Mouse (Mus musculus) lung, postnatal 0 days (tissue): ENCODE measurements at regions not wholly inside any gene's neighbourhood (a gene's known extent, or its start where the extent isn't known, plus 50 kb on each side); places are given as distances from the start of the nearest gene placed in this dataset.

ENCODE experiments used
- ATAC-seq: fragments of 200-750 bp; cut with Nextera tagmentation; 2 replicates; pipeline ENCODE4 v1.8.0; 2017; ENCODE audit warnings: moderate library complexity
- DNase-seq: peaks from one replicate; pipeline ENCODE4 v3.0.0-alpha.2; 2016; ENCODE audit warnings: low spot score
- H3K27ac ChIP-seq: fragments of 300-500 bp; sonication (generic); 2 replicates; pipeline ENCODE4 v1.5.1; 2014; ENCODE audit warnings: antibody characterized with exemption, mild to moderate bottlenecking, low read length, mixed read lengths
- H3K27me3 ChIP-seq: fragments of 300-500 bp; sonication (generic); replicated peaks from 2 replicates; pipeline ENCODE4 v1.6.1; 2014; ENCODE audit warnings: low read length, mixed read lengths; ENCODE audit not compliant: insufficient read depth
- H3K36me3 ChIP-seq: fragments of 300-500 bp; sonication (generic); 2 replicates; pipeline ENCODE4 v1.6.1; 2014; ENCODE audit warnings: low read length, mixed read lengths; ENCODE audit not compliant: insufficient read depth
- H3K4me1 ChIP-seq: fragments of 300-500 bp; sonication (generic); 2 replicates; pipeline ENCODE4 v1.6.1; 2014; ENCODE audit warnings: antibody characterized with exemption, low read depth, low read length, mixed read lengths; ENCODE audit not compliant: insufficient read depth
- H3K4me2 ChIP-seq: fragments of 300-500 bp; sonication (generic); replicated peaks from 2 replicates; pipeline ENCODE4 v1.6.1; 2014; ENCODE audit warnings: low read depth, mild to moderate bottlenecking, low read length, moderate library complexity, mixed read lengths
- H3K4me3 ChIP-seq: fragments of 300-500 bp; sonication (generic); 2 replicates; pipeline ENCODE4 v1.5.1; 2014; ENCODE audit warnings: low read depth, low read length
- H3K9ac ChIP-seq: fragments of 300-500 bp; sonication (generic); replicated peaks from 2 replicates; pipeline ENCODE4 v1.6.1; 2014; ENCODE audit warnings: low read depth, mild to moderate bottlenecking
- H3K9me3 ChIP-seq: fragments of 300-500 bp; sonication (generic); 2 replicates; pipeline ENCODE4 v1.6.1; 2016; ENCODE audit warnings: low read length, mixed read lengths
- CTCF ChIP-seq: IDR thresholded peaks from 2 replicates; pipeline ENCODE4 v1.5.1; 2016; ENCODE audit warnings: antibody characterized with exemption, mild to moderate bottlenecking
- EP300 ChIP-seq: IDR thresholded peaks from 2 replicates; pipeline ENCODE4 v1.6.1; 2016; ENCODE audit warnings: antibody characterized with exemption, mild to moderate bottlenecking, control low read depth
- WGBS: fragments of 180-500 bp; shearing (Covaris S2); extraction: QIAGEN DNeasy Blood & Tissue Kit; methylation state at CpG from one replicate; pipeline ENCODE4 v1.1.7; 2014; 5-methylcytosine and 5-hydroxymethylcytosine counted together

DNA sequence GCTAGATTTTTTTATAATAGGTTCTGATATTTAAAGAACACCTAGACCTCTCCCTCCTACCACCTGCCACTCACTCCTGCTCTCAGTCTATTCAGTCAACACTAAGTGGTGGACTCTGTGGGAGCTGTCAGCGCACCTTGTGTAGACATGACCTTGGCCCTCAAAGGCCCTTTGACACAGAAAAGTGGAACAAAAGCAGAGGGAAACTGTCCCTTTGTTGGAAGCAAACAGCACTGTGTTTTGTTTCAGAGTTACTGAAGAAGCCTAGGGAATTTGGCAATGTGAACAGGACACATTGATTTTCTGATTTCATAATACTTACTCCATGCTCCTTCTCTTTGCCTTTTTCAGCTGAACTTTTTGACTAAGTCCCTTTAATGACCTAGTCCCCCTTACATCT is 146.7 kb downstream of the Postn start:
- 50% methylated on average over 1 of the region's 1 CpGs for WGBS
- Histone ChIP-seq H3K9me3 (no peaks in the 10 kb centered on the region), H3K36me3 (no peaks in the 10 kb centered on the region), H3K4me3 (no peak overlapping the region), H3K4me2 (no peak overlapping the region), H3K27me3 (no peaks in the 10 kb centered on the region), H3K9ac (no peak overlapping the region), H3K27ac (no peak overlapping the region), H3K4me1 (no peaks in the 10 kb centered on the region)
- TF ChIP-seq EP300 (no peak), CTCF (no peak)
- no peak for ATAC-seq
- no peak for DNase-seq

GRCm38 (mm10) chr3:54508906-54509305 is 148.0 kb downstream of the Postn start:
- TF ChIP-seq EP300 (no peak), CTCF (no peak)
- Histone ChIP-seq H3K9ac (no peak overlapping the region), H3K4me2 (no peak overlapping the region), H3K9me3 (no peaks in the 10 kb centered on the region), H3K36me3 (no peaks in the 10 kb centered on the region), H3K4me1 (no peaks in the 10 kb centered on the region), H3K27ac (no peak overlapping the region), H3K27me3 (no peaks in the 10 kb centered on the region), H3K4me3 (no peak overlapping the region)
- DNase-seq, result no peak
- ATAC-seq, result no peak
- 63% methylated on average over 5 of the region's 5 CpGs for WGBS

DNA sequence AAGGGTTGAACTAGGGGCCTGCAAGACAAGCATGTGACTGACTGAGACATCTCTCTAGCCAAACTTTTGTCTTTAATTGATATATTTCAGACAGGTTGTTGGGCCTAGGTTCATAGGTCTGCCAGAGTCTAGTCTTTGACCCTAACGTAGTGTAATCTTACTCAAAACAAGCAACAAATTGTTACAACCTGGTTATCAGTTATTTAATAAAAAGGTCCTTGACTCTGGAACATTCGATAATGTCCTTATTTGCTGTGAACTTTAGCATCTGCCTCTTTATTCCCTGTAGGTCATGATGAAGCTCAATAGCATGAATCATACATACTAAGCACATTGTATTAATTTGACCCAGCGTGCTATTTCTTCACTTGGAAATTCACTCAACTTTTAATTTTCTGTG is 156.3 kb downstream of the Postn start:
- H3K4me2 ChIP-seq, result no peak overlapping the region
- 81% methylated on average over 3 of the region's 3 CpGs for WGBS
- ATAC-seq (peak; percentile 17; the same call in 1 of the 2 replicates), DNase-seq (no peak)
- no peak overlapping the region for H3K4me3 ChIP-seq
- no peak overlapping the region for H3K27ac ChIP-seq
- H3K4me1 ChIP-seq, result no peaks in the 10 kb centered on the region
- no peak overlapping the region for H3K9ac ChIP-seq
- no peaks in the 10 kb centered on the region for H3K9me3 ChIP-seq
- no peaks in the 10 kb centered on the region for H3K27me3 ChIP-seq
- H3K36me3 ChIP-seq, result no peaks in the 10 kb centered on the region
- TF ChIP-seq CTCF, result no peak
- TF ChIP-seq EP300, result no peak

- TF ChIP-seq CTCF (no peak), EP300 (no peak)
- Histone ChIP-seq H3K27ac (no peak overlapping the region), H3K4me2 (no peak overlapping the region), H3K9me3 (peaks cover 6% of the 10 kb centered on the region; the same call in 1 of the 2 replicates), H3K9ac (no peak overlapping the region), H3K36me3 (no peaks in the 10 kb centered on the region), H3K4me3 (no peak overlapping the region), H3K27me3 (no peaks in the 10 kb centered on the region), H3K4me1 (no peaks in the 10 kb centered on the region)
- no peak for ATAC-seq
- DNase-seq, result no peak
- WGBS, result 81% methylated on average over 2 of the region's 2 CpGs
Measured at GRCm38 (mm10) chr3:54522716-54523115, 161.8 kb downstream of the Postn start.

- Histone ChIP-seq H3K4me3 (no peak overlapping the region), H3K9me3 (peaks cover 6% of the 10 kb centered on the region; the same call in 1 of the 2 replicates), H3K27me3 (no peaks in the 10 kb centered on the region), H3K4me2 (no peak overlapping the region), H3K27ac (no peak overlapping the region), H3K4me1 (no peaks in the 10 kb centered on the region), H3K36me3 (no peaks in the 10 kb centered on the region), H3K9ac (no peak overlapping the region)
- DNase-seq, result no peak
- TF ChIP-seq EP300 (no peak), CTCF (no peak)
- ATAC-seq, result no peak
- 69% methylated on average over 4 of the region's 4 CpGs for WGBS
Measured at GRCm38 (mm10) chr3:54526618-54527017, 165.7 kb downstream of the Postn start.

- H3K36me3 ChIP-seq, result no peaks in the 10 kb centered on the region
- no peak for ATAC-seq
- DNase-seq, result no peak
- no peak overlapping the region for H3K4me2 ChIP-seq
- H3K9me3 ChIP-seq, result peaks cover 6% of the 10 kb centered on the region; the same call in 1 of the 2 replicates
- H3K4me1 ChIP-seq, result no peaks in the 10 kb centered on the region
- H3K27me3 ChIP-seq, result no peaks in the 10 kb centered on the region
- H3K4me3 ChIP-seq, result no peak overlapping the region
- WGBS, result 76% methylated on average over 3 of the region's 3 CpGs
- TF ChIP-seq CTCF (no peak), EP300 (no peak)
- no peak overlapping the region for H3K9ac ChIP-seq
- H3K27ac ChIP-seq, result no peak overlapping the region
Measured at GRCm38 (mm10) chr3:54528292-54528691, 164.3 kb upstream of the Supt20 start.

GRCm38 (mm10) chr3:54530251-54530650 is 162.4 kb upstream of the Supt20 start:
- no peaks in the 10 kb centered on the region for H3K4me1 ChIP-seq
- DNase-seq (no peak), ATAC-seq (no peak)
- H3K4me2 ChIP-seq, result no peak overlapping the region
- peaks cover 6% of the 10 kb centered on the region; the same call in 1 of the 2 replicates for H3K9me3 ChIP-seq
- no peaks in the 10 kb centered on the region for H3K27me3 ChIP-seq
- H3K9ac ChIP-seq, result no peak overlapping the region
- H3K4me3 ChIP-seq, result no peak overlapping the region
- H3K36me3 ChIP-seq, result no peaks in the 10 kb centered on the region
- TF ChIP-seq CTCF (no peak), EP300 (no peak)
- WGBS, result 72% methylated on average over 6 of the region's 6 CpGs
- no peak overlapping the region for H3K27ac ChIP-seq
